Comparison of ENCODE assay signal across 1 mouse cellular context in the genomic region with DNA sequence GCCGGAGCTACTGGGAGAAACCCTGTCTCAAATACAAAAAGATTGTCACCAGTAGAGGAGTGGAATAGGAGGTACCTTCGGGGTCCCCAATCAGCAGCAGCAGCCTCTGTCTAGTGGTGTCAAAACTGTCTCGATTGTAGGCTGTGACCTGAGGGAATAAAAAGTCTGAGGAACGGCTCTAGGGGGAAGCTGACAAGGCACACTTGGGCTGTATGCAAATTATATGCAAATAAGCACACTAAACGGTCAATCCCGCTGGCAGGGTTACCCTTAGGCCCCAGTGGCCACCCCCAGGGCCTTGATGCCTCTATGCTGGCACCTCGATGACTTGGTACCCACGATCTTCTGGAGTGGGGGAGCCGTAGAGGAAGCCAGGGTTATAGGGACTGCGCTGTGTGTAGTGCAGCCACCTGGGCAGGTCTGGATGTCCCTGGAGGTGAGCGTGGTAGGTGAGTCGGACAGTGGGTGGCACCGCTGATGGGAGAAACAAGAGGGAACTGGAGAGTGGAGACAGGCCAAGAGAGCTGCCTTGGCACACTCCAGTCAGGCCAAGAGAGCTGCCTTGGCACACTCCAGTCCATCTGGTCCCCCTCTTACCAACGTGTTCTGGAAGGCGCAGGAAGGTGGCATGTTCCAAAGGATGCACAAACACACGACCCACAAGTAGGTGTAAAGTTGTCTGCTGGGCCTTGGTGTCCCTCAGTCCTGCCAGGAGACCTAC.
TF ChIP-seq lines count a peak whose summit lies in the region.

No protein-coding gene starts in this region.

TF ChIP-seq in myocyte, 11 proteins besides CTCF, POLR2A, EP300 and RAD21 (continued from another document):
- TF ChIP-seq E2F4 (IDR thresholded peaks at IDR 0.05; ENCODE audit: insufficient read depth), result no peak
- no peak for TF ChIP-seq TCF12 (IDR thresholded peaks at IDR 0.05; ENCODE audit: insufficient read depth, poor library complexity, severe bottlenecking)
- no peak for TF ChIP-seq MYOG (IDR thresholded peaks at IDR 0.05; ENCODE audit: control insufficient read depth in 1 of 3, insufficient read depth in 1 of 3, insufficient read length in 2 of 3, low read depth in 2 of 3)
- TF ChIP-seq POLR2AphosphoS2 (IDR thresholded peaks at IDR 0.05; ENCODE audit: insufficient read length, low read depth), result no peak
- no peak for TF ChIP-seq TCF3 (IDR thresholded peaks at IDR 0.05; ENCODE audit: insufficient read length, low read depth)
- TF ChIP-seq CEBPB (IDR thresholded peaks at IDR 0.05; ENCODE audit: insufficient read depth, poor library complexity, severe bottlenecking), result no peak
